Mouse (Mus musculus) megakaryocyte, adult 5-6 weeks (primary cell): ENCODE data around the gene Brca2. TPM values are rescaled to one million over a fixed set of nuclear protein-coding genes. Genes with fewer than 3 reads are reported as not detected.

Source experiments
- total RNA-seq, 2 experiments: library from RNA; stranded (forward) in 1 of 2; stranded (reverse) in 1 of 2; fragments of 153-499, 151-499 nt in 1 of 2; fragments of 221-1000, 200-1000 nt in 1 of 2; gene quantifications; 2 replicates each; pipeline versions ENCODE4 v1.2.3 to v1.2.4; 2015 to 2017

Brca2 gene
- total RNA-seq, 2 experiments from 2014 or later, result 9.9 to 13.6 TPM

Other genes with a start within 250 kb of the Brca2 start
- not detected in 2 replicates for gene Zar1l, start 4.5 kb upstream of the Brca2 start, total RNA-seq (2015)
- gene Zar1l, start 4.5 kb upstream of the Brca2 start, total RNA-seq (2017), result not detected in 2 replicates
- 67.9 and 68.9 TPM in 2 replicates for gene N4bp2l1, start 74.6 kb downstream of the Brca2 start, total RNA-seq (2015)
- 61.6 and 62.9 TPM in 2 replicates for gene N4bp2l1, start 74.6 kb downstream of the Brca2 start, total RNA-seq (2017)
- gene N4bp2l2, start 143.6 kb downstream of the Brca2 start, total RNA-seq (2015), result 64.8 and 75.1 TPM in 2 replicates
- 81.1 and 97.2 TPM in 2 replicates for gene N4bp2l2, start 143.6 kb downstream of the Brca2 start, total RNA-seq (2017)
- 45.5 and 46.1 TPM in 2 replicates for gene Pds5b, start 151.1 kb downstream of the Brca2 start, total RNA-seq (2015)
- gene Pds5b, start 151.1 kb downstream of the Brca2 start, total RNA-seq (2017), result 27.6 and 31.5 TPM in 2 replicates